Mouse (Mus musculus) Muller cell, postnatal 12 days (primary cell): ENCODE data around the gene Pdcd2l.

Experiments
- DNase-seq: peaks from one replicate; pipeline ENCODE4 v3.0.0-alpha.2; 2015; ENCODE audit errors: inconsistent ontology term

Gene Pdcd2l

GRCm38 (mm10) chr7:34141123-34141522 lies 55.3 kb downstream of the Pdcd2l start:
- no peak for DNase-seq

GRCm38 (mm10) chr7:34139493-34139892 lies 57.0 kb downstream of the Pdcd2l start:
- DNase-seq, result no peak
